Comparison of ENCODE assay signal across 27 mouse cellular contexts in genomic region chr2:51658288-51658687, GRCm38 (mm10). TPM values are rescaled to one million over a fixed set of nuclear protein-coding genes. Genes with fewer than 3 reads are reported as not detected.
A peak's percentile ranks its signal among the peaks of the same experiment; 100 is the strongest.
DNase-seq lines count a peak whose midpoint lies in the region; ATAC-seq and TF ChIP-seq lines count a peak whose summit lies in the region.
"Had no signal": no experiment of that assay in that cellular context is flagged by ENCODE, and none has a peak within 500 bp of the region (broad histone marks: within the 10 kb centered on the region; RNA-seq: fewer than 3 reads in every experiment).

No protein-coding gene starts in this region.

- ATAC-seq in forebrain, embryonic 14.5 days = no peak
- ATAC-seq in forebrain, postnatal 0 days = no peak
- ATAC-seq in lung, embryonic 14.5 days (ENCODE audit: insufficient read depth) = no peak
- ATAC-seq: forebrain, embryonic 15.5 days; intestine, postnatal 0 days had no signal

- no peak overlapping the region for H3K4me3 ChIP-seq in forebrain, embryonic 14.5 days (ENCODE audit: low read depth, low read length)
- H3K4me3 ChIP-seq in forebrain, postnatal 0 days (ENCODE audit: low read depth, low read length) = no peak overlapping the region
- H3K4me3 ChIP-seq in lung, embryonic 14.5 days (ENCODE audit: low read depth, low read length) = no peak overlapping the region
- H3K4me3 ChIP-seq: embryonic facial prominence, embryonic 15.5 days; forebrain, embryonic 15.5 days; heart, embryonic 12.5 days; liver, embryonic 13.5 days had no signal

- H3K27ac ChIP-seq in forebrain, embryonic 14.5 days (ENCODE audit: low read depth, low read length) = no peak overlapping the region
- H3K27ac ChIP-seq in forebrain, postnatal 0 days (ENCODE audit: low read depth, low read length) = no peak overlapping the region
- no peak overlapping the region for H3K27ac ChIP-seq in lung, embryonic 14.5 days (ENCODE audit: low read depth)
- H3K27ac ChIP-seq: embryonic facial prominence, embryonic 15.5 days; forebrain, embryonic 15.5 days; liver, embryonic 13.5 days; macrophage had no signal

- no peaks in the 10 kb centered on the region for H3K4me1 ChIP-seq in forebrain, embryonic 14.5 days (ENCODE audit: control insufficient read depth, insufficient read depth, low read length)
- H3K4me1 ChIP-seq in forebrain, postnatal 0 days (ENCODE audit: insufficient read depth) = no peaks in the 10 kb centered on the region
- H3K4me1 ChIP-seq in lung, embryonic 14.5 days (ENCODE audit: insufficient read depth) = no peaks in the 10 kb centered on the region
- H3K4me1 ChIP-seq: embryonic facial prominence, embryonic 15.5 days; forebrain, embryonic 15.5 days; heart, embryonic 12.5 days; liver, embryonic 13.5 days had no signal

- peak; percentile 13 for DNase-seq in forebrain, embryonic 14.5 days (ENCODE audit: low spot score)
- DNase-seq in forebrain, postnatal 0 days = no peak
- DNase-seq in lung, embryonic 14.5 days = peak; percentile 52
- no peak for DNase-seq in lung, adult 18-20 months
- peak; percentile 12 for DNase-seq in brain, embryonic 14.5 days (ENCODE audit: low read depth)
- DNase-seq in lung, postnatal 25 days (ENCODE audit: low spot score) = peak; percentile 26
- no peak for DNase-seq in testis, postnatal 10 days (ENCODE audit: low spot score)
- DNase-seq: adrenal gland, postnatal 25 days; cerebellum, adult 11 months; gastrocnemius, postnatal 25 days; heart, adult 18-20 months; liver, embryonic 13.5 days; thymus, postnatal 36 days had no signal

- 71% methylated on average over 5 of the region's 5 CpGs for WGBS in forebrain, embryonic 14.5 days
- WGBS in forebrain, postnatal 0 days = 48% methylated on average over 5 of the region's 5 CpGs
- WGBS in lung, embryonic 14.5 days = 41% methylated on average over 5 of the region's 5 CpGs

- no peak overlapping the region for H3K4me2 ChIP-seq in forebrain, embryonic 14.5 days (ENCODE audit: low read length)
- no peak overlapping the region for H3K4me2 ChIP-seq in forebrain, postnatal 0 days (ENCODE audit: low read depth)
- no peak overlapping the region for H3K4me2 ChIP-seq in lung, embryonic 14.5 days
- H3K4me2 ChIP-seq: embryonic facial prominence, embryonic 15.5 days; forebrain, embryonic 15.5 days; heart, embryonic 12.5 days; liver, embryonic 13.5 days had no signal

- no peak for TF ChIP-seq CTCF in forebrain, postnatal 0 days (IDR thresholded peaks at IDR 0.05; ENCODE audit: low read depth)
- TF ChIP-seq CTCF in lung, embryonic 14.5 days (IDR thresholded peaks at IDR 0.05; ENCODE audit: low read depth) = no peak
- TF ChIP-seq CTCF in brain, embryonic 14.5 days (IDR thresholded peaks at IDR 0.05; ENCODE audit: borderline replicate concordance, extremely low read depth, insufficient read depth, insufficient read length) = no peak

- H3K27me3 ChIP-seq in forebrain, embryonic 14.5 days (replicated peaks; ENCODE audit: control insufficient read depth, insufficient read depth, low read length) = no peaks in the 10 kb centered on the region
- H3K27me3 ChIP-seq in forebrain, postnatal 0 days (ENCODE audit: insufficient read depth, low read length) = no peaks in the 10 kb centered on the region
- no peaks in the 10 kb centered on the region for H3K27me3 ChIP-seq in lung, embryonic 14.5 days (ENCODE audit: insufficient read depth, low read length)
- H3K27me3 ChIP-seq: embryonic facial prominence, embryonic 15.5 days; forebrain, embryonic 15.5 days; heart, embryonic 12.5 days; liver, embryonic 13.5 days had no signal

- no peak for TF ChIP-seq POLR2A in brain, embryonic 14.5 days (IDR thresholded peaks at IDR 0.05; ENCODE audit: borderline replicate concordance, extremely low read depth, insufficient read depth, insufficient read length, poor library complexity, severe bottlenecking)

- H3K9ac ChIP-seq in forebrain, embryonic 14.5 days (ENCODE audit: low read length) = no peak overlapping the region
- no peak overlapping the region for H3K9ac ChIP-seq in forebrain, postnatal 0 days
- no peak overlapping the region for H3K9ac ChIP-seq in lung, embryonic 14.5 days
- H3K9ac ChIP-seq: embryonic facial prominence, embryonic 15.5 days; forebrain, embryonic 15.5 days; heart, embryonic 12.5 days; liver, embryonic 13.5 days had no signal

- no peaks in the 10 kb centered on the region for H3K36me3 ChIP-seq in forebrain, embryonic 14.5 days (ENCODE audit: control insufficient read depth, insufficient read depth, low read length)
- no peaks in the 10 kb centered on the region for H3K36me3 ChIP-seq in forebrain, postnatal 0 days (ENCODE audit: insufficient read depth)
- H3K36me3 ChIP-seq in lung, embryonic 14.5 days (ENCODE audit: insufficient read depth) = no peaks in the 10 kb centered on the region
- H3K36me3 ChIP-seq: embryonic facial prominence, embryonic 15.5 days; forebrain, embryonic 15.5 days; heart, embryonic 12.5 days; liver, embryonic 13.5 days had no signal

- no peaks in the 10 kb centered on the region for H3K9me3 ChIP-seq in forebrain, embryonic 14.5 days (replicated peaks; ENCODE audit: control insufficient read depth, low read length)
- H3K9me3 ChIP-seq in forebrain, postnatal 0 days (ENCODE audit: low read length) = no peaks in the 10 kb centered on the region
- no peaks in the 10 kb centered on the region for H3K9me3 ChIP-seq in lung, embryonic 14.5 days (ENCODE audit: low read depth, low read length)
- H3K9me3 ChIP-seq: embryonic facial prominence, embryonic 15.5 days; forebrain, embryonic 15.5 days; heart, embryonic 12.5 days; liver, embryonic 13.5 days had no signal

RNA-seq across cellular contexts. Expression of gene Tas2r134, which starts 31.0 kb away (rescaled TPM):
- not detected in 2 replicates for polyA plus RNA-seq in forebrain, embryonic 14.5 days (2014; fragmentation: Nextera tagmentation; extraction: Ambion mirVana)
- not detected in 2 replicates for total RNA-seq in forebrain, postnatal 0 days (2014; rRNA removed)
- not detected in 2 replicates for polyA plus RNA-seq in forebrain, postnatal 0 days (2015; fragmentation: Nextera tagmentation; extraction: Ambion mirVana)
- not detected in 2 replicates for polyA plus RNA-seq in lung, embryonic 14.5 days (2014; fragmentation: Nextera tagmentation; extraction: Ambion mirVana)
- not detected in 2 replicates for polyA plus RNA-seq in brain, embryonic 14.5 days (2012; rRNA removed)
- total RNA-seq: adrenal gland, postnatal 25 days; gastrocnemius, postnatal 25 days; heart, adult 18-20 months; heart, postnatal 10 days; left cerebral cortex, postnatal 25 days; midbrain, postnatal 0 days had no signal
- polyA plus RNA-seq: cortical plate, adult 2 months; embryonic facial prominence, embryonic 15.5 days; forebrain, embryonic 15.5 days; heart, embryonic 12.5 days; hindbrain, embryonic 11.5 days; intestine, postnatal 0 days; kidney, embryonic 14.5 days; limb, embryonic 14.5 days; liver, embryonic 13.5 days; macrophage; midbrain, postnatal 0 days; neural tube, embryonic 14.5 days; stomach, embryonic 14.5 days had no signal

Comparison
In these comparisons a context has a peak if more than half of its experiments do, and no peak if none do; other contexts are left out.
1. DNase-seq: peak in forebrain, embryonic 14.5 days (single experiment), lung, embryonic 14.5 days (single experiment), brain, embryonic 14.5 days (single experiment) and lung, postnatal 25 days (single experiment); none in forebrain, postnatal 0 days (single experiment), lung, adult 18-20 months (0 of 2) and testis, postnatal 10 days (single experiment).